Mouse (Mus musculus) midbrain, postnatal 0 days (tissue): ENCODE results near the gene Hsf4. TPM values are rescaled to one million over a fixed set of nuclear protein-coding genes. Genes with fewer than 3 reads are reported as not detected.

Experiments
- ATAC-seq: fragments of 200-750 bp; cut with Nextera tagmentation; 2 replicates; pipeline ENCODE4 v1.8.0; 2017; ENCODE audit warnings: moderate number of reproducible peaks, mild to moderate bottlenecking, moderate TSS enrichment, moderate library complexity; ENCODE audit not compliant: low FRiP score
- DNase-seq: peaks from one replicate; pipeline ENCODE4 v3.0.0-alpha.2; 2015; ENCODE audit warnings: low spot score
- H3K27ac ChIP-seq: fragments of 300-500 bp; sonication (generic); 2 replicates; pipeline ENCODE4 v1.5.1; 2014; ENCODE audit warnings: low read depth, mild to moderate bottlenecking, low read length, mixed read lengths
- H3K27me3 ChIP-seq: fragments of 300-500 bp; sonication (generic); 2 replicates; pipeline ENCODE4 v1.6.1; 2014; ENCODE audit warnings: low read length, control low read depth, mixed read lengths; ENCODE audit not compliant: insufficient read depth
- H3K36me3 ChIP-seq: fragments of 300-500 bp; sonication (generic); 2 replicates; pipeline ENCODE4 v1.6.1; 2014; ENCODE audit warnings: low read length, control low read depth, mixed read lengths; ENCODE audit not compliant: insufficient read depth
- H3K4me1 ChIP-seq: fragments of 300-500 bp; sonication (generic); 2 replicates; pipeline ENCODE4 v1.6.1; 2014; ENCODE audit warnings: mild to moderate bottlenecking, control low read depth, antibody characterized with exemption, low read length, mixed read lengths; ENCODE audit not compliant: insufficient read depth
- H3K4me2 ChIP-seq: fragments of 300-500 bp; sonication (generic); 2 replicates; pipeline ENCODE4 v1.6.1; 2014; ENCODE audit warnings: low read depth, mild to moderate bottlenecking, low read length, mixed read lengths; ENCODE audit not compliant: poor library complexity, severe bottlenecking
- H3K4me3 ChIP-seq: fragments of 300-500 bp; sonication (generic); 2 replicates; pipeline ENCODE4 v1.5.1; 2014; ENCODE audit warnings: low read depth, mild to moderate bottlenecking, low read length, moderate library complexity
- H3K9ac ChIP-seq: fragments of 300-500 bp; sonication (generic); replicated peaks from 2 replicates; pipeline ENCODE4 v1.6.1; 2014; ENCODE audit warnings: mild to moderate bottlenecking, low read length, moderate library complexity, mixed read lengths; ENCODE audit not compliant: poor library complexity, severe bottlenecking
- H3K9me3 ChIP-seq: fragments of 300-500 bp; sonication (generic); 2 replicates; pipeline ENCODE4 v1.6.1; 2016; ENCODE audit warnings: low read length, control low read depth
- CTCF ChIP-seq: IDR thresholded peaks from 2 replicates; pipeline ENCODE4 v1.5.1; 2016; ENCODE audit warnings: antibody characterized with exemption, mild to moderate bottlenecking
- WGBS: fragments of 180-500 bp; shearing (Covaris S2); extraction: QIAGEN DNeasy Blood & Tissue Kit; methylation state at CpG from one replicate; pipeline ENCODE4 v1.1.7; 2014; 5-methylcytosine and 5-hydroxymethylcytosine counted together
- polyA plus RNA-seq: library from polyadenylated mRNA; unstranded; fragments of >200 nt; fragmentation: Nextera tagmentation; extraction: Ambion mirVana; gene quantifications from 2 replicates; pipeline ENCODE4 v1.2.1, GENCODE M21; 2015
- total RNA-seq: library from RNA; depleted of rRNA; stranded (reverse); fragments of >200 nt; gene quantifications from 2 replicates; pipeline ENCODE4 v1.2.3, GENCODE M21; 2014

Hsf4 gene
- total and polyA plus RNA-seq, 2 experiments from 2014 or later = 0.33 to 0.43 TPM

DNA sequence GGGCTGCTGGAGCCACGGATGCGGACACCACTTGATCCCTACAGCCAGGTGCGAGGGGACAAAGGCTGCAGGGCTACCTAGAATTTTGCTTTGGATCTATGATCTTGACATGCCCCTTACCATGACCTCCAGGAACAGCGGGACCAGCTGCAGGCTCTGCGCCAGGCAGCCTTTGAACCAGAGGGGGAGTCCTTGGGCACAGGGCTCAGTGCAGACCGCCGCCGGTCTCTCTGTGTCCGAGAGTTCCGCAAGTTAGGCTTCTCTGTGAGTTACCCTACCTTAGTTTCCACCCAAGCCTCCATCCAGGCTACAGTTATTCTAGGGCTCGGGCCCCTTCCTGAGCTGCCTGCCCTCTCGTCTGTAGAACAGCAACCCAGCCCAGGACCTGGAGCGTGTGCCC is 38.1 kb downstream of the Hsf4 start:
- Histone ChIP-seq H3K27me3 (no peaks in the 10 kb centered on the region), H3K9me3 (no peaks in the 10 kb centered on the region), H3K4me3 (no peak overlapping the region), H3K36me3 (peaks cover 46% of the 10 kb centered on the region), H3K9ac (no peak overlapping the region), H3K4me2 (no peak overlapping the region), H3K4me1 (peaks cover 9% of the 10 kb centered on the region; the same call in 1 of the 2 replicates), H3K27ac (no peak overlapping the region)
- DNase-seq (no peak), ATAC-seq (no peak)
- WGBS = 92% methylated on average over 13 of the region's 13 CpGs
- TF ChIP-seq CTCF = no peak

DNA sequence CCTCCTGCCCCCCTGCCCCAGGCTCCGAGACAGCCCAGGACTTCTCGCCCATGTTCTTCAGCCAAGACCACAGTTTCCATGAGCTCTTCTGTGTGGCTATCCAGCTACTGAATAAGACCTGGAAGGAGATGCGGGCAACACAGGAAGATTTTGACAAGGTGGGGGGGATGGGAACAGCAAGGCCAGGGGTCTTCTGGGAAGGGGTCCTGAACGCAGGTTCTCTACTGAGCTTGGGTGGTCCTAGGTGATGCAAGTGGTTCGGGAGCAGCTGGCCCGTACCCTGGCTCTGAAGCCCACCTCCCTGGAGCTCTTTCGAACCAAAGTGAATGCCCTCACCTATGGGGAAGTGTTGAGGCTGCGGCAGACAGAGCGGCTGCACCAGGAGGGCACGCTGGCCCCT is 38.8 kb downstream of the Hsf4 start:
- WGBS = 94% methylated on average over 10 of the region's 10 CpGs
- no peaks in the 10 kb centered on the region for H3K9me3 ChIP-seq
- no peak overlapping the region for H3K27ac ChIP-seq
- no peak overlapping the region for H3K4me2 ChIP-seq
- no peak overlapping the region for H3K4me3 ChIP-seq
- ATAC-seq (no peak), DNase-seq (no peak)
- H3K4me1 ChIP-seq = peaks cover 9% of the 10 kb centered on the region; the same call in 1 of the 2 replicates
- H3K27me3 ChIP-seq = no peaks in the 10 kb centered on the region
- H3K9ac ChIP-seq = no peak overlapping the region
- peaks cover 49% of the 10 kb centered on the region for H3K36me3 ChIP-seq
- no peak for TF ChIP-seq CTCF

DNA sequence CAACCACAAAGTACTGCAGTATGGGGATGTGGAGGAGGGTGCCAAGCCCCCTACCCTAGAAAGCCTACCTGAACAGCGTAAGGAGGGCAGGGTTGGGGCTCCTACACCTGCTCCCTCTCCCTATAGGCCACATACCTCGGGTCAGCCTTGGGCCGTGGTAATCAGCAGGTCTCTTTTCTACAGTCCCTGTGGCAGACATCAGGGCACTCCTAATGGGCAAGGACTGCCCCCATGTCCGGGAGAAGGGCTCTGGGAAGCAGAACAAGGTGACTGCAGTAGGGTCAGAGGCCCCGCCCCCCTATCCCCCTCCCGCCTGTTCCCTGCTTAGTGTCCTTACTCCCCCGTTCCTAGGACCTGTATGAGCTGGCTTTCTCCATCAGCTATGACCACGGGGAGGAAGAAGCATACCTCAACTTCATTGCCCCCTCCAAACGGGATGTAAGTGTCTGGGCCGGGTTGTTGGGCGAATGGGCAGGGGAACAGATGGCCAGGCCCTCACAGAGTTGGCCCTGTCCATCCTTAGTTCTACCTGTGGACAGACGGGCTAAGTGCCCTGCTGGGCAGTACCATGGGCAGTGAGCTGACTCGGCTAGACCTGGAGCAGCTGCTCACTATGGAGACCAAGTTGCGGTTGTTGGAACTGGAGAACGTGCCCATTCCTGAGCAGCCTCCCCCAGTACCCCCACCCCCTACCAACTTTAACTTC is 39.7 kb downstream of the Hsf4 start:
- no peak for DNase-seq
- H3K9ac ChIP-seq = no peak overlapping the region
- 84% methylated on average over 15 of the region's 15 CpGs for WGBS
- H3K9me3 ChIP-seq = no peaks in the 10 kb centered on the region
- no peaks in the 10 kb centered on the region for H3K27me3 ChIP-seq
- no peak overlapping the region for H3K27ac ChIP-seq
- no peak overlapping the region for H3K4me3 ChIP-seq
- peaks cover 9% of the 10 kb centered on the region; the same call in 1 of the 2 replicates for H3K4me1 ChIP-seq
- peaks cover 51% of the 10 kb centered on the region for H3K36me3 ChIP-seq
- no peak for TF ChIP-seq CTCF
- no peak for ATAC-seq
- no peak overlapping the region for H3K4me2 ChIP-seq

DNA sequence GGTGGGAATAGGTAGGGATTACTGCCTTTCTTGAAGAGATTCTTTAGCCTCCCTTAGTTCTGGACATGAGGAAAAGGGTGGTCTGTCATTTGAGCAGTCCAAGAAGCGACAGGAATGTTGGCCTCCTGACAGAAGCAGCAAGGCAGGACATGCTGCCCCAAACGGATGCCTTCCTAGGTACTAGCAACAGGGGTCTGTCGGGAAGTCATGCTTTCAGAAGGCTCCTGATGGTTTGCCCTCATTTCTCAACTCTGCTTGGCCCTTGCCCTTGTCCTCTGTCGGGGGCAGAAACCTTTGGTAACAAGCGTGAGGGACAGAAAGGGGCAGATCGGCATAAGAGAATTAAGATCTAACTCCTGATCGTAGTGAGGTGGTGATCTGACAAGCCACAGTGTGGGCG is 40.5 kb downstream of the Hsf4 start:
- Histone ChIP-seq H3K4me1 (peaks cover 9% of the 10 kb centered on the region; the same call in 1 of the 2 replicates), H3K27ac (no peak overlapping the region), H3K9ac (no peak overlapping the region), H3K36me3 (peaks cover 51% of the 10 kb centered on the region), H3K4me2 (no peak overlapping the region), H3K27me3 (no peaks in the 10 kb centered on the region), H3K4me3 (no peak overlapping the region), H3K9me3 (no peaks in the 10 kb centered on the region)
- no peak for TF ChIP-seq CTCF
- no peak for ATAC-seq
- DNase-seq = no peak
- WGBS = 82% methylated on average over 8 of the region's 8 CpGs

DNA sequence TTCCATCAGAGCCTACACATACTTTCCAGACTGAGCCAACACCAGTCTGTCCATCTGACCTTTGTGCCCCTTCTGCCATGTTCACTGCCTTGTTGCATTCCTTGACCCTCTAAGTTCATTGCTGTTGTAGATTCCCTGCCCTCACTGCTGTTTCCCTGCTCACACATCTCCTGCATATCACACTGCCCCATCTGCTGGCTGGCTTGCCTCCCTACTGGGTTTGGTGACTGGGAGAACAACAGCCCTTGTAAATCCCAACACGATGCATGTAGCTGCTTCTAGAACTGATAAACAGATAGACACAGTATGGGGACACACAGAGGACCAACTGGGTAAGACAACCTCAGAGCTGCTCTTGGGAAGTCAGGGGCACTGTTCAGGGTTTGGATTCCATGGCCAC is 42.1 kb downstream of the Hsf4 start:
- Histone ChIP-seq H3K4me2 (no peak overlapping the region), H3K36me3 (peaks cover 59% of the 10 kb centered on the region), H3K9me3 (no peaks in the 10 kb centered on the region), H3K27ac (no peak overlapping the region), H3K4me3 (no peak overlapping the region), H3K4me1 (no peaks in the 10 kb centered on the region), H3K27me3 (no peaks in the 10 kb centered on the region), H3K9ac (no peak overlapping the region)
- DNase-seq (no peak), ATAC-seq (no peak)
- TF ChIP-seq CTCF = peak; percentile 37
- WGBS = 79% methylated on average over 1 of the region's 1 CpGs

DNA sequence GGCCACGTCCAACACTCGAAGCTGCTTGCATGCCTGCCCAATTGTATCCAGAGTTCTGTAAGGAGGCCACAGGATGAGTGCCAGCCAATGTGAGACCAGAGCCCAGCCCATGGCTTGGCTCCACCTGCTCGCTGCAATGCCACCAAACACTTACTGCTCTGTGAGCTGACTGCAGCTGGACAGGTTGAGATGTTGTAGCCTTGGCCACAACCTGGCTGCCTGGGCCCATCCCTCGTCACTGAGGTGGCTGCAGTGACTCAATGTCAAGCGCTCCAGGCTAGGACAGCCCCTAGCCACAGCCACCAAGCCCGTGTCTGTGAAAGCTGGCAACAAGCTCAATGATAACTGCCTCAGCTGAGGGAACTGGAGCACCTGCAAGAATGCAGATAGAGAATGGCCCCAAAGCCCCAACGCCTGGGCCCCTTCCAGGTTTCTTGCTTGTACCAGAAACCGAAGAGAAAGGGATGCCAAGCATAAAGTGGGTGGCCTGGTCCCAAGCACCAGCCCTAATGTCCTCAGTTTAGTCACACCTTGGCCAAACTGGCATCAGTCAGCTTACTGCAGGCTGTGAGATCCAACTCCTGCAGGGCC is 43.4 kb downstream of the Hsf4 start:
- 90% methylated on average over 8 of the region's 8 CpGs for whole genome bisulfite sequencing
- DNase-seq (no peak), ATAC-seq (no peak)
- Histone ChIP-seq H3K27ac (no peak overlapping the region), H3K9ac (no peak overlapping the region), H3K27me3 (no peaks in the 10 kb centered on the region), H3K9me3 (no peaks in the 10 kb centered on the region), H3K4me1 (no peaks in the 10 kb centered on the region), H3K4me2 (no peak overlapping the region), H3K36me3 (peaks cover 53% of the 10 kb centered on the region), H3K4me3 (no peak overlapping the region)
- TF ChIP-seq CTCF = no peak
